Mouse (Mus musculus) megakaryocyte, embryonic 14.5 days (primary cell): ENCODE measurements at regions not wholly inside any gene's neighbourhood (a gene's known extent, or its start where the extent isn't known, plus 50 kb on each side); places are given as distances from the start of the nearest gene placed in this dataset.

Experiments used
- FLI1 ChIP-seq: IDR thresholded peaks from 2 replicates; pipeline ENCODE4 v1.6.1; 2012; ENCODE audit warnings: low read length, inconsistent platforms, mixed read lengths
- GATA1 ChIP-seq: IDR thresholded peaks from 3 replicates; pipeline ENCODE4 v1.6.1; 2012; ENCODE audit warnings: mixed read lengths, low read length, inconsistent platforms, borderline replicate concordance

GRCm38 (mm10) chr10:67383352-67383751, 98.2 kb upstream of the Nrbf2 start:
- no peak for TF ChIP-seq GATA1
- TF ChIP-seq FLI1: no peak
